ENCODE assay signal across 7 mouse cellular contexts in the genomic region with DNA sequence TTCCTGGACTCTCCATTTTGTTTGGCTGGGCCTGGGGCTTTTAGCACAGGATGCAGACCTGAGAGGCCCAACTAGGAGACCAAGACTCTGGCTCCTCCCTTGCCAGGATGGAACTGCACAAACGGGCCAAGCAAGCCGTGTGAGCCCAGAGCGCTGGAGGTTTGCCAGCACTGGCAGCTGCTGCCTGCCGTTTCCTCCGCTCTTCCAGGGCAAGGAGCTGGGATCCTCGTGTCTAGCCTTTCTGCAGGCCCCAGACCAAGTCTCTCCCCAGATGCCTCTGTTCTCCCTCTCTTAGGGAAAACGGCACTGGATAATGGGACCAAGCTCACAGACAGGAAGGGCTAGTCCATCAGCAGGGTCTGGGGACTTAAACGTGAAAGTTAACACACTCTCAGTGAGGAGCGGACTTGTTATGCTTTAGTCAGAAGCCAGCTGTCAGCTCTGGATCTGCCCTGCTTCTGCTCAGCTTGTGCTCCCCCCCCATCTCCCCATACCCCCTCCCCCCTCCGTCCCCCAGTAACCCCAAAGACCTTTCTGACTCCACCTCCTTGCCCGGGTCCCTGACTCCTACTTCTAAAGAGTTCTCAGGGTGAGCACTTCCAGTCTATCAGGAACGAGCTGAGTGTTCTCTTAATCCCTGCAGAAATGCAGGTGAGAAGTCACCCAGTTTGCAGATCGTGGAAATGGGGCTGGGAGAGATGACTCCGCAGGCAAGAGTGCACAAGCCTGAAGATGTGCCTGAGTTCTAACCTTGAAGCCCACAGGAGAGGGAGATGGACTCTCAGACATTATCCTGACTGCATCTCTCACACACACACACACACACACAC. TPM values are rescaled to one million over a fixed set of nuclear protein-coding genes. Genes with fewer than 3 reads are reported as not detected.
A peak's percentile ranks its signal among the peaks of the same experiment; 100 is the strongest.
DNase-seq lines count a peak whose midpoint lies in the region; ATAC-seq lines count a peak whose summit lies in the region.

No protein-coding gene starts in this region.

- peak overlapping the region; percentile 78 for H3K27ac ChIP-seq in hindbrain, embryonic 16.5 days (ENCODE audit: low read depth, low read length)
- H3K27ac ChIP-seq in stomach, embryonic 15.5 days, result peak overlapping the region; percentile 93

- DNase-seq in adipocyte (ENCODE audit: low spot score), result peak; percentile 98
- DNase-seq in cerebellum, postnatal 10 days, result peak; percentile 97
- peak; percentile 90 for DNase-seq in gastrocnemius, postnatal 10 days
- peak; percentile 71 to 72 for DNase-seq in left cerebral cortex, adult 18-20 months (ENCODE audit: low spot score in 2 of 2)
- DNase-seq in lung, postnatal 4 days, result peak; percentile 89 to 96

- H3K36me3 ChIP-seq in hindbrain, embryonic 16.5 days (ENCODE audit: control insufficient read depth, insufficient read depth, low read length), result no peaks in the 10 kb centered on the region
- no peaks in the 10 kb centered on the region for H3K36me3 ChIP-seq in stomach, embryonic 15.5 days

- H3K9ac ChIP-seq in hindbrain, embryonic 16.5 days (ENCODE audit: low read depth, low read length), result peak overlapping the region; percentile 33; the same call in 1 of the 2 replicates
- no peak overlapping the region for H3K9ac ChIP-seq in stomach, embryonic 15.5 days

- no peak overlapping the region for H3K4me3 ChIP-seq in hindbrain, embryonic 16.5 days (ENCODE audit: low read length)
- no peak overlapping the region for H3K4me3 ChIP-seq in stomach, embryonic 15.5 days (replicated peaks)

- peaks cover 15% of the 10 kb centered on the region for H3K4me1 ChIP-seq in hindbrain, embryonic 16.5 days (ENCODE audit: control insufficient read depth, insufficient read depth, low read depth, low read length)
- peaks cover 35% of the 10 kb centered on the region for H3K4me1 ChIP-seq in stomach, embryonic 15.5 days

- ATAC-seq in hindbrain, embryonic 16.5 days, result peak; percentile 92
- peak; percentile 80 for ATAC-seq in stomach, embryonic 15.5 days (ENCODE audit: insufficient read depth, low FRiP score, low read depth)

- H3K9me3 ChIP-seq in hindbrain, embryonic 16.5 days (ENCODE audit: control insufficient read depth, low read length), result no peaks in the 10 kb centered on the region
- no peaks in the 10 kb centered on the region for H3K9me3 ChIP-seq in stomach, embryonic 15.5 days

- H3K27me3 ChIP-seq in hindbrain, embryonic 16.5 days (replicated peaks; ENCODE audit: control insufficient read depth, insufficient read depth, low read length), result no peaks in the 10 kb centered on the region
- no peaks in the 10 kb centered on the region for H3K27me3 ChIP-seq in stomach, embryonic 15.5 days (replicated peaks)

- H3K4me2 ChIP-seq in hindbrain, embryonic 16.5 days (ENCODE audit: low read length), result peak overlapping the region; percentile 19; the same call in 1 of the 2 replicates
- peak overlapping the region; percentile 34 for H3K4me2 ChIP-seq in stomach, embryonic 15.5 days

- WGBS in hindbrain, embryonic 16.5 days, result 15% methylated on average over 14 of the region's 14 CpGs
- 16% methylated on average over 14 of the region's 14 CpGs for WGBS in stomach, embryonic 15.5 days

RNA-seq across cellular contexts. Expression of a gene that starts 45.0 kb away (rescaled TPM):
- total RNA-seq in gastrocnemius, postnatal 10 days (2021), result 10 to 100 TPM; 22.1 to 24.1 TPM
- 29.5 and 38.4 TPM in 2 replicates for polyA plus RNA-seq in hindbrain, embryonic 16.5 days (2015; fragmentation: Nextera tagmentation; extraction: Ambion mirVana)
- total RNA-seq in left cerebral cortex, adult 18-20 months (2021), result 100 to 1,000 TPM; 116 to 121 TPM
- 10.3 and 11.9 TPM in 2 replicates for polyA plus RNA-seq in stomach, embryonic 15.5 days (2015; fragmentation: Nextera tagmentation; extraction: Ambion mirVana)

Comparison
In these comparisons a context has a peak if more than half of its experiments do, and no peak if none do; other contexts are left out.
1. RNA of a gene that starts 45.0 kb away (total RNA-seq): 116 to 121 TPM in left cerebral cortex, adult 18-20 months; 22.1 to 24.1 TPM in gastrocnemius, postnatal 10 days; every median in the first group is over 4 times any median in the second.
2. Peak in every context shown above with its lines, with median percentiles within 50 percentile points of each other: DNase-seq.